Mouse (Mus musculus) bone marrow, adult 2 months (tissue): ENCODE measurements at regions not wholly inside any gene's neighbourhood (a gene's known extent, or its start where the extent isn't known, plus 50 kb on each side); places are given as distances from the start of the nearest gene placed in this dataset.

Experiments used
- H3K27ac ChIP-seq: fragments of 200-500 bp; 2 replicates; pipeline ENCODE4 v1.5.1; 2012; ENCODE audit warnings: low read depth, mild to moderate bottlenecking, control low read depth, inconsistent platforms, low read length; ENCODE audit not compliant: control insufficient read depth, poor library complexity, insufficient read depth
- H3K4me1 ChIP-seq: fragments of 200-500 bp; 2 replicates; pipeline ENCODE4 v1.6.1; 2011; ENCODE audit warnings: low read length; ENCODE audit not compliant: control insufficient read depth, insufficient read depth
- H3K4me3 ChIP-seq: fragments of 200-500 bp; replicated peaks from 2 replicates; pipeline ENCODE3; 2011; ENCODE audit warnings: mild to moderate bottlenecking, low read depth, low read length, control low read depth; ENCODE audit not compliant: control insufficient read depth
- CTCF ChIP-seq: fragments of 200-500 bp; IDR thresholded peaks from 2 replicates; pipeline ENCODE4 v1.5.1; 2011; ENCODE audit warnings: low read length, control low read depth; ENCODE audit not compliant: control insufficient read depth, insufficient read depth
- POLR2A ChIP-seq: fragments of 200-500 bp; IDR thresholded peaks from 2 replicates; pipeline ENCODE4 v1.6.1; 2011; ENCODE audit warnings: low read depth, mild to moderate bottlenecking, control low read depth, low read length, borderline replicate concordance; ENCODE audit not compliant: control insufficient read depth
- WGBS: fragments of 180-500 bp; shearing (Covaris S2); methylation state at CpG from one replicate; pipeline ENCODE4 v1.1.7; 2018; 5-methylcytosine and 5-hydroxymethylcytosine counted together

- WGBS = 71% methylated on average over 6 of the region's 6 CpGs
Measured at GRCm38 (mm10) chr16:5595359-5595758, 289.8 kb upstream of the Rbfox1 start.

GRCm38 (mm10) chr16:5578333-5578732 is 306.8 kb upstream of the Rbfox1 start:
- no peak for TF ChIP-seq POLR2A
- TF ChIP-seq CTCF = no peak
- 83% methylated on average over 3 of the region's 3 CpGs for WGBS
- no peak overlapping the region for H3K4me3 ChIP-seq
- no peaks in the 10 kb centered on the region for H3K4me1 ChIP-seq
- H3K27ac ChIP-seq = no peak overlapping the region

More at GRCm38 (mm10) chr16:5595359-5595758, 289.8 kb upstream of the Rbfox1 start:
- Histone ChIP-seq H3K4me1 (no peaks in the 10 kb centered on the region), H3K4me3 (no peak overlapping the region), H3K27ac (no peak overlapping the region)
- TF ChIP-seq POLR2A (no peak), CTCF (no peak)

- Histone ChIP-seq H3K27ac (no peak overlapping the region), H3K4me3 (no peak overlapping the region), H3K4me1 (no peaks in the 10 kb centered on the region)
- TF ChIP-seq CTCF (no peak), POLR2A (no peak)
Measured at GRCm38 (mm10) chr16:5572780-5573179, 312.4 kb upstream of the Rbfox1 start.

GRCm38 (mm10) chr16:5570619-5571018 is 314.5 kb upstream of the Rbfox1 start:
- Histone ChIP-seq H3K27ac (no peak overlapping the region), H3K4me1 (no peaks in the 10 kb centered on the region), H3K4me3 (no peak overlapping the region)
- WGBS = 75% methylated on average over 4 of the region's 4 CpGs
- TF ChIP-seq CTCF (no peak), POLR2A (no peak)

GRCm38 (mm10) chr16:5569101-5569500 is 313.3 kb upstream of the Eef2kmt start:
- no peak overlapping the region for H3K27ac ChIP-seq
- 85% methylated on average over 10 of the region's 10 CpGs for WGBS
- H3K4me1 ChIP-seq = no peaks in the 10 kb centered on the region
- no peak overlapping the region for H3K4me3 ChIP-seq
- TF ChIP-seq CTCF (no peak), POLR2A (no peak)

GRCm38 (mm10) chr16:5549026-5549425 is 293.2 kb upstream of the Eef2kmt start:
- H3K4me3 ChIP-seq = no peak overlapping the region
- no peaks in the 10 kb centered on the region for H3K4me1 ChIP-seq
- H3K27ac ChIP-seq = no peak overlapping the region
- 65% methylated on average over 6 of the region's 6 CpGs for WGBS
- TF ChIP-seq CTCF = no peak
- TF ChIP-seq POLR2A = no peak

- TF ChIP-seq CTCF (no peak), POLR2A (no peak)
- Histone ChIP-seq H3K27ac (no peak overlapping the region), H3K4me3 (no peak overlapping the region), H3K4me1 (no peaks in the 10 kb centered on the region)
- 50% methylated on average over 3 of the region's 3 CpGs for WGBS
Measured at GRCm38 (mm10) chr16:5548602-5549001, 292.8 kb upstream of the Eef2kmt start.

GRCm38 (mm10) chr16:5546808-5547207 is 291.0 kb upstream of the Eef2kmt start:
- Histone ChIP-seq H3K4me3 (no peak overlapping the region), H3K27ac (no peak overlapping the region), H3K4me1 (no peaks in the 10 kb centered on the region)
- WGBS = 58% methylated on average over 4 of the region's 4 CpGs
- TF ChIP-seq POLR2A (no peak), CTCF (no peak)

GRCm38 (mm10) chr16:5545801-5546200 is 290.0 kb upstream of the Eef2kmt start:
- no peak for TF ChIP-seq POLR2A
- no peak for TF ChIP-seq CTCF
- WGBS = 78% methylated on average over 8 of the region's 8 CpGs
- H3K27ac ChIP-seq = no peak overlapping the region
- no peak overlapping the region for H3K4me3 ChIP-seq
- no peaks in the 10 kb centered on the region for H3K4me1 ChIP-seq
